Mouse (Mus musculus) kidney, embryonic 14.5 days (tissue): ENCODE data around the gene Cfap97d2. TPM values are rescaled to one million over a fixed set of nuclear protein-coding genes. Genes with fewer than 3 reads are reported as not detected.

Experiments used
- ATAC-seq: fragments of 200-750 bp; cut with Nextera tagmentation; 2 replicates; pipeline ENCODE4 v1.8.0; 2017; ENCODE audit warnings: moderate number of reproducible peaks, mild to moderate bottlenecking, moderate TSS enrichment, moderate library complexity; ENCODE audit not compliant: low FRiP score, low TSS enrichment
- H3K27ac ChIP-seq: fragments of 300-500 bp; sonication (generic); 2 replicates; pipeline ENCODE4 v1.5.1; 2014; ENCODE audit warnings: low read depth, mild to moderate bottlenecking, low read length, moderate library complexity, mixed read lengths
- H3K27me3 ChIP-seq: fragments of 300-500 bp; sonication (generic); 2 replicates; pipeline ENCODE4 v1.6.1; 2014; ENCODE audit warnings: mild to moderate bottlenecking, low read length; ENCODE audit not compliant: control insufficient read depth, insufficient read depth
- H3K36me3 ChIP-seq: fragments of 300-500 bp; sonication (generic); 2 replicates; pipeline ENCODE4 v1.6.1; 2014; ENCODE audit warnings: low read length, mixed read lengths; ENCODE audit not compliant: control insufficient read depth, insufficient read depth
- H3K4me1 ChIP-seq: fragments of 300-500 bp; sonication (generic); 2 replicates; pipeline ENCODE4 v1.6.1; 2014; ENCODE audit warnings: low read length, mixed read lengths; ENCODE audit not compliant: control insufficient read depth, insufficient read depth
- H3K4me2 ChIP-seq: fragments of 300-500 bp; sonication (generic); replicated peaks from 2 replicates; pipeline ENCODE4 v1.6.1; 2014; ENCODE audit warnings: low read depth, mild to moderate bottlenecking, low read length
- H3K4me3 ChIP-seq: fragments of 300-500 bp; sonication (generic); 2 replicates; pipeline ENCODE4 v1.5.1; 2014; ENCODE audit warnings: mild to moderate bottlenecking, low read length
- H3K9ac ChIP-seq: fragments of 300-500 bp; sonication (generic); 2 replicates; pipeline ENCODE4 v1.6.1; 2014; ENCODE audit warnings: low read depth, mild to moderate bottlenecking, low read length, moderate library complexity
- H3K9me3 ChIP-seq: fragments of 300-500 bp; sonication (generic); 2 replicates; pipeline ENCODE4 v1.6.1; 2016; ENCODE audit warnings: low read length; ENCODE audit not compliant: control insufficient read depth
- WGBS: fragments of 180-500 bp; shearing (Covaris S2); extraction: QIAGEN DNeasy Blood & Tissue Kit; methylation state at CpG from one replicate; pipeline ENCODE4 v1.1.7; 2014; 5-methylcytosine and 5-hydroxymethylcytosine counted together
- polyA plus RNA-seq: library from polyadenylated mRNA; unstranded; fragments of >200 nt; fragmentation: Nextera tagmentation; extraction: Ambion mirVana; gene quantifications from 2 replicates; pipeline ENCODE4 v1.2.1, GENCODE M21; 2014

Cfap97d2 gene
- polyA plus RNA-seq, 1 experiment from 2014 or later, result 0.11 TPM

GRCm38 (mm10) chr8:13678182-13678581 lies 27.5 kb upstream of the Cfap97d2 start:
- 52% methylated on average over 8 of the region's 8 CpGs for WGBS
- Histone ChIP-seq H3K9me3 (no peaks in the 10 kb centered on the region), H3K9ac (no peak overlapping the region), H3K4me2 (peak overlapping the region; percentile 73), H3K4me1 (peaks cover 12% of the 10 kb centered on the region; the same call in 1 of the 2 replicates), H3K36me3 (no peaks in the 10 kb centered on the region), H3K4me3 (peak overlapping the region; percentile 76), H3K27ac (no peak overlapping the region), H3K27me3 (peaks cover 5% of the 10 kb centered on the region)
- ATAC-seq, result no peak

- no peak for ATAC-seq
These were observed 21.6 kb upstream of the Cfap97d2 start for GRCm38 (mm10) chr8:13684131-13684530.

GRCm38 (mm10) chr8:13685674-13686314 lies 19.9 kb upstream of the Cfap97d2 start:
- H3K9me3 ChIP-seq, result no peaks in the 10 kb centered on the region
- H3K27me3 ChIP-seq, result no peaks in the 10 kb centered on the region
- no peaks in the 10 kb centered on the region for H3K4me1 ChIP-seq
- H3K9ac ChIP-seq, result no peak overlapping the region
- no peak overlapping the region for H3K27ac ChIP-seq
- no peaks in the 10 kb centered on the region for H3K36me3 ChIP-seq
- no peak; the same call in 1 of the 2 replicates for ATAC-seq
- no peak overlapping the region for H3K4me2 ChIP-seq
- H3K4me3 ChIP-seq, result no peak overlapping the region
- WGBS, result 87% methylated on average over 16 of the region's 16 CpGs

More at GRCm38 (mm10) chr8:13684131-13684530, 21.6 kb upstream of the Cfap97d2 start:
- H3K36me3 ChIP-seq, result no peaks in the 10 kb centered on the region
- peaks cover 2% of the 10 kb centered on the region for H3K27me3 ChIP-seq
- no peak overlapping the region for H3K4me3 ChIP-seq
- H3K9me3 ChIP-seq, result no peaks in the 10 kb centered on the region
- no peaks in the 10 kb centered on the region for H3K4me1 ChIP-seq
- H3K4me2 ChIP-seq, result no peak overlapping the region
- no peak overlapping the region for H3K27ac ChIP-seq
- WGBS, result 32% methylated on average over 7 of the region's 7 CpGs
- no peak overlapping the region for H3K9ac ChIP-seq

GRCm38 (mm10) chr8:13686426-13686825 lies 19.3 kb upstream of the Cfap97d2 start:
- H3K9ac ChIP-seq, result no peak overlapping the region
- no peak overlapping the region for H3K4me3 ChIP-seq
- no peaks in the 10 kb centered on the region for H3K27me3 ChIP-seq
- H3K27ac ChIP-seq, result no peak overlapping the region
- H3K4me1 ChIP-seq, result no peaks in the 10 kb centered on the region
- H3K36me3 ChIP-seq, result no peaks in the 10 kb centered on the region
- WGBS, result 70% methylated on average over 7 of the region's 7 CpGs
- H3K4me2 ChIP-seq, result no peak overlapping the region
- no peak for ATAC-seq
- H3K9me3 ChIP-seq, result no peaks in the 10 kb centered on the region

- Histone ChIP-seq H3K9ac (no peak overlapping the region), H3K36me3 (no peaks in the 10 kb centered on the region), H3K4me1 (no peaks in the 10 kb centered on the region), H3K4me2 (no peak overlapping the region), H3K27ac (no peak overlapping the region), H3K4me3 (no peak overlapping the region), H3K27me3 (no peaks in the 10 kb centered on the region), H3K9me3 (no peaks in the 10 kb centered on the region)
- ATAC-seq, result no peak
- WGBS, result 93% methylated on average over 8 of the region's 8 CpGs
These were observed 18.5 kb upstream of the Cfap97d2 start for GRCm38 (mm10) chr8:13687101-13687717.

GRCm38 (mm10) chr8:13687941-13688340 lies 17.7 kb upstream of the Cfap97d2 start:
- Histone ChIP-seq H3K4me3 (no peak overlapping the region), H3K9ac (no peak overlapping the region), H3K27ac (no peak overlapping the region), H3K9me3 (no peaks in the 10 kb centered on the region), H3K36me3 (no peaks in the 10 kb centered on the region), H3K4me1 (no peaks in the 10 kb centered on the region), H3K27me3 (no peaks in the 10 kb centered on the region), H3K4me2 (no peak overlapping the region)
- 86% methylated on average over 4 of the region's 4 CpGs for WGBS
- no peak for ATAC-seq

GRCm38 (mm10) chr8:13688461-13688860 lies 17.2 kb upstream of the Cfap97d2 start:
- no peak for ATAC-seq
- H3K9ac ChIP-seq, result no peak overlapping the region
- no peaks in the 10 kb centered on the region for H3K36me3 ChIP-seq
- H3K9me3 ChIP-seq, result no peaks in the 10 kb centered on the region
- H3K4me3 ChIP-seq, result no peak overlapping the region
- WGBS, result 48% methylated on average over 6 of the region's 6 CpGs
- H3K27ac ChIP-seq, result no peak overlapping the region
- H3K27me3 ChIP-seq, result no peaks in the 10 kb centered on the region
- H3K4me2 ChIP-seq, result no peak overlapping the region
- H3K4me1 ChIP-seq, result no peaks in the 10 kb centered on the region

- Histone ChIP-seq H3K36me3 (no peaks in the 10 kb centered on the region), H3K4me1 (no peaks in the 10 kb centered on the region), H3K4me3 (no peak overlapping the region), H3K9me3 (no peaks in the 10 kb centered on the region), H3K4me2 (no peak overlapping the region), H3K27me3 (no peaks in the 10 kb centered on the region), H3K9ac (no peak overlapping the region), H3K27ac (no peak overlapping the region)
- ATAC-seq, result no peak
- 86% methylated on average over 5 of the region's 5 CpGs for WGBS
These were observed 16.4 kb upstream of the Cfap97d2 start for GRCm38 (mm10) chr8:13689331-13689730.

GRCm38 (mm10) chr8:13692302-13693066 lies 13.2 kb upstream of the Cfap97d2 start:
- Histone ChIP-seq H3K27ac (no peak overlapping the region), H3K4me3 (no peak overlapping the region), H3K27me3 (no peaks in the 10 kb centered on the region), H3K9ac (no peak overlapping the region), H3K9me3 (no peaks in the 10 kb centered on the region), H3K4me1 (no peaks in the 10 kb centered on the region), H3K36me3 (no peaks in the 10 kb centered on the region), H3K4me2 (no peak overlapping the region)
- 21% methylated on average over 10 of the region's 10 CpGs for WGBS
- ATAC-seq, result no peak
